Mouse (Mus musculus) brain, embryonic 14.5 days (tissue): ENCODE results near the gene Cracr2a.

Source experiments
- CTCF ChIP-seq: fragments of 200-500 bp; IDR thresholded peaks from 2 replicates; pipeline ENCODE4 v1.5.1; 2012; ENCODE audit warnings: inconsistent platforms, mild to moderate bottlenecking, moderate library complexity, borderline replicate concordance; ENCODE audit not compliant: insufficient read depth, insufficient read length; ENCODE audit errors: extremely low read depth
- POLR2A ChIP-seq: fragments of 200-500 bp; IDR thresholded peaks from 2 replicates; pipeline ENCODE4 v1.6.1; 2012; ENCODE audit warnings: mild to moderate bottlenecking, inconsistent platforms, borderline replicate concordance; ENCODE audit not compliant: poor library complexity, insufficient read depth, insufficient read length, severe bottlenecking; ENCODE audit errors: extremely low read depth

GRCm38 (mm10) chr6:127546676-127547075 is 14.5 kb upstream of the Cracr2a start:
- TF ChIP-seq POLR2A (no peak), CTCF (no peak)
